Mouse (Mus musculus): Measurements from ENCODE around the gene Cdk5r1.
"Not testable (repeated sequence)": the region's sequence is repeated elsewhere in the genome, so short reads cannot be mapped to it uniquely, and the experiment has no call there.

The Cdk5r1 gene

GRCm38 (mm10) chr11:80476222-80477189 is at the start of gene Cdk5r1:
Gene Cdk5r1, plus strand, starts transcription at chr11:80477023.
- peak; percentile 82 for DNase-seq (ENCODE audit: low spot score)

- DNase-seq (ENCODE audit: low spot score), result peak; percentile 96
Observed at GRCm38 (mm10) chr11:80428381-80429008, 48.3 kb upstream of the Cdk5r1 start, which contains the start of gene Psmd11. Gene Psmd11, plus strand, starts transcription at chr11:80428615.

- DNase-seq (ENCODE audit: low spot score), result peak; percentile 44
Observed at GRCm38 (mm10) chr11:80429009-80429475, 47.8 kb upstream of the Cdk5r1 start.

- peak; percentile 22 for DNase-seq (ENCODE audit: low spot score)
Observed at GRCm38 (mm10) chr11:80429500-80430166, 47.2 kb upstream of the Cdk5r1 start.

GRCm38 (mm10) chr11:80430366-80430910 is 46.4 kb upstream of the Cdk5r1 start:
- no peak for DNase-seq (ENCODE audit: low spot score)

GRCm38 (mm10) chr11:80446916-80447315 is 29.9 kb upstream of the Cdk5r1 start:
- no peak for DNase-seq (ENCODE audit: low spot score)

- peak; percentile 18 for DNase-seq (ENCODE audit: low spot score)
Observed at GRCm38 (mm10) chr11:80449859-80450258, 27.0 kb upstream of the Cdk5r1 start.

- DNase-seq (ENCODE audit: low spot score), result no peak
Observed at GRCm38 (mm10) chr11:80452242-80452641, 24.6 kb upstream of the Cdk5r1 start.

GRCm38 (mm10) chr11:80453198-80453597 is 23.6 kb upstream of the Cdk5r1 start:
- no peak for DNase-seq (ENCODE audit: low spot score)

GRCm38 (mm10) chr11:80463605-80464130 is 13.2 kb upstream of the Cdk5r1 start:
- DNase-seq (ENCODE audit: low spot score), result not testable (repeated sequence)

GRCm38 (mm10) chr11:80471836-80472605 is 4.8 kb upstream of the Cdk5r1 start:
- DNase-seq (ENCODE audit: low spot score), result no peak

GRCm38 (mm10) chr11:80474175-80474691 is 2.6 kb upstream of the Cdk5r1 start:
- DNase-seq (ENCODE audit: low spot score), result peak; percentile 40

GRCm38 (mm10) chr11:80474846-80475245 is 2.0 kb upstream of the Cdk5r1 start:
- DNase-seq (ENCODE audit: low spot score), result no peak

GRCm38 (mm10) chr11:80475544-80475943 is 1.3 kb upstream of the Cdk5r1 start:
- no peak for DNase-seq (ENCODE audit: low spot score)

GRCm38 (mm10) chr11:80477341-80478199 is 747 bp downstream of the Cdk5r1 start:
- DNase-seq (ENCODE audit: low spot score), result no peak

- DNase-seq (ENCODE audit: low spot score), result no peak
Observed at GRCm38 (mm10) chr11:80478694-80479412, 2.0 kb downstream of the Cdk5r1 start.

GRCm38 (mm10) chr11:80479425-80479824 is 2.6 kb downstream of the Cdk5r1 start:
- no peak for DNase-seq (ENCODE audit: low spot score)

- no peak for DNase-seq (ENCODE audit: low spot score)
Observed at GRCm38 (mm10) chr11:80479906-80480866, 3.4 kb downstream of the Cdk5r1 start.

Measured in adipocyte (in vitro differentiated cells).